Comparison of ENCODE assay signal across 8 mouse cellular contexts in the genomic region with DNA sequence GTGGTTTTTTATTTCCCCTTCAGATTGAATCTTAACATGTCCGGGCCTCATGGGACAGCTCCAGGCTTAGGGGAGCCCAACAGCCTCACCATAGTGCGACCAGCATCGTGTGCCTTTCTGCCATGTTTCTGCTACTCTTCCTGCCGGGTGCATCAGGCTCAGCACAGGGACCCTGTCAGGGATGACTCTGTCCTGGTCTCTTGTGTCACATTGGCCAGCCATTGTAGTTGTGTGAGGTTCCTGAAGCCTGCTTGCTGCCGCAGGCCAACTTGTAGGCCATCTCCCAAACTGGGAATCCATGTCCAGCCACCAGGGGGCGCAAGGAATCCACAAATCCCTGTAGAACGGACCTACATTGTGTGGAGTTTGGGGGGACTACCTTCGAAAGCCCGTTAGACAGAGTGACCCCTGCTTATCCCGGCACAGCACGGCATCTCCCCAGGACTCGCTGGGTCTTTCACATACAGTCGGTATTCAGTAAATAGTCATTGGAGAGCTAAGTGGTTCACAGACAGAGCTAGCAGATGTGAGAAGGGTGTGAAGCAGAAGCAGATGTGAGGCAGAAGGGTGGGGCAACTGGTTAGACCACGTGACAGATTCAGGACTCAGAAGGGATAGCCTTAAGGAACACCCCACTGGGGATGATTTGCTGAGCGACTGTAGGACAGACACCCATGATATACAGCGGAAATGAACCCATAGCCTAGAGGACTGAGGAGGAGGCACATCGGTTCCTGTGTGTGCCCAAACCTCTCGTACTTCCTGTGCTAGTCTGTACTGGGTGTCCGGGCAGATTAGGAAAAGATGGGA. TPM values are rescaled to one million over a fixed set of nuclear protein-coding genes. Genes with fewer than 3 reads are reported as not detected.
DNase-seq lines count a peak whose midpoint lies in the region; ATAC-seq and TF ChIP-seq lines count a peak whose summit lies in the region.

No protein-coding gene starts in this region.

- no peak for ATAC-seq in forebrain, embryonic 11.5 days (replicated peaks; ENCODE audit: low FRiP score)
- ATAC-seq in lung, postnatal 0 days = peak; percentile 30

- WGBS in forebrain, embryonic 11.5 days = 26% methylated on average over 19 of the region's 19 CpGs
- WGBS in lung, postnatal 0 days = 17% methylated on average over 19 of the region's 19 CpGs

- peak; percentile 94 for TF ChIP-seq CTCF in lung, postnatal 0 days (IDR thresholded peaks at IDR 0.05)

- no peak overlapping the region for H3K27ac ChIP-seq in forebrain, embryonic 11.5 days (ENCODE audit: low read depth, low read length)
- no peak overlapping the region for H3K27ac ChIP-seq in lung, postnatal 0 days (ENCODE audit: low read length)

- DNase-seq in ES-CJ7 (ENCODE audit: low read depth, low spot score) = peak; percentile 87
- peak; percentile 87 for DNase-seq in c-Kit-positive CD71-positive TER-119-negative erythroid progenitor cells, embryonic 14.5 days (ENCODE audit: low read depth)
- DNase-seq in forebrain, embryonic 11.5 days (ENCODE audit: low spot score) = peak; percentile 92
- peak; percentile 90 to 91 for DNase-seq in heart, postnatal 36 days
- peak; percentile 70 to 90 for DNase-seq in layer of hippocampus, adult 18-20 months (ENCODE audit: low spot score in 2 of 2)
- DNase-seq in lung, postnatal 0 days (ENCODE audit: low spot score) = peak; percentile 77
- DNase-seq in retina, embryonic 14.5 days (ENCODE audit: low spot score) = peak; percentile 92
- DNase-seq in thymus, postnatal 36 days = peak; percentile 74 to 79

- no peak overlapping the region; the same call in 1 of the 2 replicates for H3K4me2 ChIP-seq in forebrain, embryonic 11.5 days (ENCODE audit: low read depth, low read length, severe bottlenecking)
- H3K4me2 ChIP-seq in lung, postnatal 0 days (replicated peaks; ENCODE audit: low read depth, low read length) = 0 out of 2 replicates have a peak overlapping the region, but pooled peaks have one; percentile 15

- peaks cover 11% of the 10 kb centered on the region for H3K4me1 ChIP-seq in forebrain, embryonic 11.5 days (replicated peaks; ENCODE audit: control insufficient read depth, insufficient read depth, low read length)
- peaks cover 7% of the 10 kb centered on the region; the same call in 1 of the 2 replicates for H3K4me1 ChIP-seq in lung, postnatal 0 days (ENCODE audit: insufficient read depth, low read depth, low read length)

- intact Hi-C loops in heart, postnatal 36 days (cut with DNase I) = loop anchor here (1.0 kb wide), 1 partner anchor 34 kb away; no protein-coding TSS in a partner anchor

- H3K9me3 ChIP-seq in forebrain, embryonic 11.5 days (ENCODE audit: control insufficient read depth, low read length) = no peaks in the 10 kb centered on the region
- no peaks in the 10 kb centered on the region for H3K9me3 ChIP-seq in lung, postnatal 0 days (ENCODE audit: low read length)

- no peak for TF ChIP-seq EP300 in lung, postnatal 0 days (IDR thresholded peaks at IDR 0.05)

- no peak overlapping the region for H3K9ac ChIP-seq in forebrain, embryonic 11.5 days (ENCODE audit: low read length)
- no peak overlapping the region for H3K9ac ChIP-seq in lung, postnatal 0 days (replicated peaks; ENCODE audit: low read depth)

- no peak overlapping the region for H3K4me3 ChIP-seq in forebrain, embryonic 11.5 days (ENCODE audit: low read depth, low read length)
- no peak overlapping the region for H3K4me3 ChIP-seq in lung, postnatal 0 days (ENCODE audit: low read depth, low read length)

- H3K36me3 ChIP-seq in forebrain, embryonic 11.5 days (ENCODE audit: control insufficient read depth, insufficient read depth, low read length) = no peaks in the 10 kb centered on the region
- no peaks in the 10 kb centered on the region for H3K36me3 ChIP-seq in lung, postnatal 0 days (ENCODE audit: insufficient read depth, low read length)

- H3K27me3 ChIP-seq in forebrain, embryonic 11.5 days (ENCODE audit: control insufficient read depth, insufficient read depth, low read length) = peaks cover 53% of the 10 kb centered on the region
- H3K27me3 ChIP-seq in lung, postnatal 0 days (replicated peaks; ENCODE audit: insufficient read depth, low read length) = peaks cover 22% of the 10 kb centered on the region

RNA-seq across cellular contexts. Expression of gene Adamtsl5, which starts 8.1 kb away (rescaled TPM):
- polyA plus RNA-seq in forebrain, embryonic 11.5 days (2014; fragmentation: Nextera tagmentation; extraction: Ambion mirVana) = 0.51 and 0.76 TPM in 2 replicates
- total RNA-seq in heart, postnatal 36 days (2021) = 10 to 100 TPM; 75.9 to 83.8 TPM
- total RNA-seq in layer of hippocampus, adult 18-20 months (2021) = 1 to 10 TPM; 5.6 to 6.9 TPM
- polyA plus RNA-seq in lung, postnatal 0 days (2015; fragmentation: Nextera tagmentation; extraction: Ambion mirVana) = 6.4 and 7.3 TPM in 2 replicates

RNA-seq across cellular contexts. Expression of gene Reep6, which starts 10.4 kb away (rescaled TPM):
- polyA plus RNA-seq in forebrain, embryonic 11.5 days (2014; fragmentation: Nextera tagmentation; extraction: Ambion mirVana) = 7.0 and 8.0 TPM in 2 replicates
- total RNA-seq in heart, postnatal 36 days (2021) = 1 to 10 TPM; 2.7 TPM
- 10 to 100 TPM; 10.3 to 10.9 TPM for total RNA-seq in layer of hippocampus, adult 18-20 months (2021)
- polyA plus RNA-seq in lung, postnatal 0 days (2015; fragmentation: Nextera tagmentation; extraction: Ambion mirVana) = 15.4 and 17.6 TPM in 2 replicates

RNA-seq across cellular contexts. Expression of gene Pcsk4, which starts 10.8 kb away (rescaled TPM):
- polyA plus RNA-seq in forebrain, embryonic 11.5 days (2014; fragmentation: Nextera tagmentation; extraction: Ambion mirVana) = 3.8 and 4.5 TPM in 2 replicates
- total RNA-seq in heart, postnatal 36 days (2021) = 1 to 10 TPM; 2.2 to 2.9 TPM
- 1 to 10 TPM; 3.5 to 3.8 TPM for total RNA-seq in layer of hippocampus, adult 18-20 months (2021)
- polyA plus RNA-seq in lung, postnatal 0 days (2015; fragmentation: Nextera tagmentation; extraction: Ambion mirVana) = 3.4 and 3.7 TPM in 2 replicates

RNA-seq across cellular contexts. Expression of gene Plk5, which starts 16.1 kb away (rescaled TPM):
- 0.36 and 0.87 TPM in 2 replicates for polyA plus RNA-seq in forebrain, embryonic 11.5 days (2014; fragmentation: Nextera tagmentation; extraction: Ambion mirVana)
- total RNA-seq in heart, postnatal 36 days (2021) = under 1 TPM; 0.49 to 0.64 TPM
- total RNA-seq in layer of hippocampus, adult 18-20 months (2021) = 10 to 100 TPM; 30.3 to 30.5 TPM
- 1.00 and 1.0 TPM in 2 replicates for polyA plus RNA-seq in lung, postnatal 0 days (2015; fragmentation: Nextera tagmentation; extraction: Ambion mirVana)

RNA-seq across cellular contexts. Expression of gene 2310011J03Rik, which starts 19.8 kb away (rescaled TPM):
- 39.7 and 45.2 TPM in 2 replicates for polyA plus RNA-seq in forebrain, embryonic 11.5 days (2014; fragmentation: Nextera tagmentation; extraction: Ambion mirVana)
- total RNA-seq in heart, postnatal 36 days (2021) = 10 to 100 TPM; 13.8 to 15.1 TPM
- 10 to 100 TPM; 25.0 to 25.9 TPM for total RNA-seq in layer of hippocampus, adult 18-20 months (2021)
- polyA plus RNA-seq in lung, postnatal 0 days (2015; fragmentation: Nextera tagmentation; extraction: Ambion mirVana) = 58.4 and 64.8 TPM in 2 replicates

Comparison
In these comparisons a context has a peak if more than half of its experiments do, and no peak if none do; other contexts are left out.
1. RNA of gene Adamtsl5, which starts 8.1 kb away (total RNA-seq): 75.9 to 83.8 TPM in heart, postnatal 36 days; 5.6 to 6.9 TPM in layer of hippocampus, adult 18-20 months; every median in the first group is over 4 times any median in the second.
2. Peak in every context shown above with its lines, with median percentiles within 50 percentile points of each other: DNase-seq.